Mouse (Mus musculus) heart, adult 8-10 months (tissue): ENCODE results near the gene Cox7a1. TPM values are rescaled to one million over a fixed set of nuclear protein-coding genes. Genes with fewer than 3 reads are reported as not detected.
"Not testable (repeated sequence)": the region's sequence is repeated elsewhere in the genome, so short reads cannot be mapped to it uniquely, and the experiment has no call there.

Source experiments
- DNase-seq: peaks from one replicate; pipeline ENCODE4 v3.0.0; 2022; ENCODE audit warnings: low spot score
- total RNA-seq, 4 experiments: library from RNA; stranded (reverse); gene quantifications; 2 replicates each; pipeline ENCODE4 v1.2.4; 2022

Cox7a1 gene
- total RNA-seq, 4 experiments from 2014 or later: 3,196 to 3,318 (median 3,289) TPM

GRCm38 (mm10) chr7:30193013-30193412 is 9.1 kb downstream of the Cox7a1 start:
- no peak for DNase-seq

DNA sequence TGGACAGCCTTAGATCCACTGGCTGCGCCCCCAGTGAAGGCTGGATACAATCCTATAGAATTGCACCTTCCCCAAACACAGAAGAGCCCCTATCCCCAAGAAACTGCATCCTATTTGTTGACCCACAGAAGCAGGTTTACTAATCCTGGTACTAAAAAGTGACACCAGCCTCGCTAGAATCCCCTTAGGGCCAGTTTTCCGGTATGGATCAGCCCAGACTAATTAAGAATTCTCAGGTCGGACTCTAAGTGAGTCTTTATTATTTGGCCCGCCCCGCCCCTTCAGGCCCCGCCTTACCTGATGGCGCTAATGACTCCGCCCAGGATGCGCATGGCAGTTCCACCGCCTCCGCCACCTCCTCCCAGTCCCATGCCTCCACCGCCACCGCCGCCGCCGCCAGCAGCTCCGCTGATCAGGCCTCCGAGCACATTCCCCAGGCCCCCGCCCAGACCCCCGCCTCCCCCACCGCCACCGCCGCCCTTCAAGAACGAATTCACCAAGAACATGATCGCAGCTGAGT is 9.7 kb downstream of the Cox7a1 start:
- peak; percentile 84 for DNase-seq

DNA sequence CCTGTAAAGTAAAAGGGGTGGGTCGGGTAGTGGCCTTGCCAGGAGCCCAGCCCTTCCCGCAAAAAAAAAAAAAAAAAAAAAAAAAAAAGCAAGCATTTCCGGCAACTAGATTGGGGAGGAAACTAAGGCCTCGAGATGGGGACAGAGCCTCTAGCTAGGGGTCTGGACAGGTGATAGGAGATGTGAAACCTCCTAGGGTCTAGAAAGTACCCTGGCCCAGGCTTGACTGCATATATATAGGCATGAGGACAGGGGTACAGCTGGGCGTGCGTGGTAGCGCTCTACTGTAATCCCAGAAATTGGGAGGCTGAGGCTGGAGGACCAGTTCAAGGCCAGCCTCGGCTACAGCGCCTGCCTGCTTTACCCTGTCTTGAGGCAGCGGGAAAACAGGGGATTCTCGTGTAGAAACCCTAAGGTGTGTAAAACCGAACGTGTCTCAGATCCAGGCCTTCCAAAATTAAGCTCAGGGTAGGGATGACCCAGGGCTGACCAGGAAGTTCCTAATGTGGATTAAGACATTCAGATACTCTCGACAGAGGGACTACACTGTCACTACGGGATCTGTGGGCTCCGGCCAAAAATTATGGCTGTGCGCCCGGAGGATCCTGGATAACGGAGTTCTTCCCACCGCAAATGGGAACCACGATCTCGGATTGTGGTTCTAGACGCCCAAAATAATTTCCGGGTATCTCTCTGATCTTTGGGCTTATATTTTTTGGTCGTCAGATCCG is 10.3 kb downstream of the Cox7a1 start:
- peak; percentile 58 for DNase-seq

- peak; percentile 94 for DNase-seq
These were observed 10.9 kb downstream of the Cox7a1 start for GRCm38 (mm10) chr7:30194884-30195283.

- DNase-seq: no peak
These were observed 11.5 kb downstream of the Cox7a1 start for GRCm38 (mm10) chr7:30195461-30195860.

DNA sequence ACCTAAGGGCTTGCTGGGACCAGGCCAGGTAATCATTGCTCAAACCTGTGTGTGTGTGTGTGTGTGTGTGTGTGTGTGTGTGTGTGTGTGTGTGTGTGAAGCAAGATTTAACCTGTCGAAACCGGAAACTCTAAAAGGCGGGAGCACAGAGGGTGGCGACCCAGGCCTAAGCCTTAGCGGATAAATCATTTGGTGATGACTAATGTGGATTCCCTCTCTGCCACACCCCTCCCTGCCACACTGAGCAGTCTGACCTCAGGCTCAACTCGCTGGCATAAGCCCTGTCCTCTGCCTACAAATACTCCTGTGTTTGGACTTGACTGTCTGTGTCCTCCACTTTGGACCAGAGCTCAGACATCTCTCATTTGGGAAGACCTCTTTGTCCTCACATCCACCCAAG is 12.2 kb downstream of the Cox7a1 start:
- no peak for DNase-seq

- DNase-seq: no peak
These were observed 13.7 kb downstream of the Cox7a1 start for GRCm38 (mm10) chr7:30197592-30198129.

- DNase-seq: peak; percentile 74
These were observed 14.6 kb downstream of the Cox7a1 start, which contains the start of gene Capns1 for GRCm38 (mm10) chr7:30198481-30198971. Gene Capns1 (minus strand): TSS chr7:30198811.

- no peak for DNase-seq
These were observed 15.7 kb downstream of the Cox7a1 start for GRCm38 (mm10) chr7:30199498-30200139.

DNA sequence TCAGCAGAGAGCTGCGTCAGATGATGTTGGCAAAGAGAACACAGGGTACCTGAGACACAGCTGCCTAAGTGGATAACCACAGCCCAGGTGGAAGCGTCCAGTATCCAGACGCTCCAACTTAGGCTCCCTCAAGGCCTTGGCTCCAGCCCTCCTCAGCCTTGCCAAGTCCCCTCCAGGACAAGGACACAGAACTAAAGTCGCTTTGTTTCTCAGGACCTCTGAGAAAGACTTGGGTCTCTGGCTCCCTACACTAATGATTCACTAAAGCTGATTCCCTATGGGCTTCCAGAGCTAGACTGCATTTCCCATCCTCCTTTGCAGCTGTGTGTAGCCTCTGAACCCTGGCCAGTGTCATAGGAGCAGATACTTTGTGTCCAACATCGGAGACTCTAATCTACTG is 16.3 kb downstream of the Cox7a1 start:
- DNase-seq: no peak

DNA sequence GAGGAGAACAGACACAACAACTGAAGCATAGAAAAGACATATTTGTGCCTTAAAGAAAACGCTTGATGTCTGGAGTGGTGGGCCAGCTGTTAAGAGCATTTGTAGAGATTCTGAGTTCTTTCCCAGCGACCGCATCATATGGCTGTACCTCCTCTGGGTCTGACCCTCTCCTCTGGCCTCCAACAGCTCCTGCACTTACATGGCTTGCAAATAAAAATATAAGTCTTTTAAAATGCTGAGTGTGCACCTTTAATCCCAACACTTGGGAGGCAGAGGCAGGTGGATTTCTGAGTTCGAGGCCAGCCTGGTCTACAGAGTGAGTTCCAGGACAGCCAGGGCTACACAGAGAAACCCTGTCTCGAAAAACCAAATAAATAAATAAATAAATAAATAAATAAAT is 16.7 kb downstream of the Cox7a1 start:
- not testable (repeated sequence) for DNase-seq

- peak; percentile 79 for DNase-seq
These were observed 19.1 kb downstream of the Cox7a1 start for GRCm38 (mm10) chr7:30202895-30203690.

DNA sequence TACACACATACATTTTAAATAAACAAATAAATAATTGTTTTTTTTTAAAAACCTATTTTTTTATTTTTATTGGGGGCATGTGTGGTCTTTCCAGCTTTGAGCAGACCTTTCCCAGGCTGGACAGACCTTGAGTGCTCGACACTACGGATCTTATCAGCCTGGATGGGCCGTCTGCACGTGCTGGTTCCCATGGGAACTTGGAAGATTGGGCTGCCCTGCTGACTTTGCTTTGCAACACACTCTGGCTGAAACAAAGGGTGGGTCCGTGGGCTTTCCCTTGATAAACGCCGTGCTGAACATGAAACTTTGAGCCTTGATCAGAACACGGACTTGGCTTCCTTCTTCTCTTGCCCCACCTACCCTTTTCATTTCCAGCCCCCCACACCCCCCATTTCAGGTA is 20.4 kb downstream of the Cox7a1 start:
- DNase-seq: no peak

DNA sequence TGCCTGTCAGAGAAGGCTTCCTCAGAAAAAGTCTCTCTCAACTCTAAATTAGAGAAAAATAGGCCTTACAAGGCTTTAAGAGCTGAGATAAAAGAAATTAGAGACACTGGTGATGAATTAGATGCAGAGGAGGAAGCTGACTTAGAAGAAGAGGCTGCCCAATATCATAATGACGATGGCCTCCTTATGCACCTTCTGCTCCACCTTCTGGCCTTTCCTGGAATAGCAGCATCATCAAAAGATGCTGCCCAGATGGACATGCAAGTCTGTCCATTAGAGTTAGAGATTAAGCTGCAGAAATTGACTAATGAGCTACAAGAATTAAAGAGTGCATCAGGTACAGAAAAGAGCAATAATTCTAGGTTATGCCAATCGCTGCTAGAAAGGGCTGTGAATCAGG is 21.4 kb downstream of the Cox7a1 start:
- peak; percentile 76 for DNase-seq

- not testable (repeated sequence) for DNase-seq
These were observed 22.4 kb downstream of the Cox7a1 start for GRCm38 (mm10) chr7:30206364-30206763.

DNA sequence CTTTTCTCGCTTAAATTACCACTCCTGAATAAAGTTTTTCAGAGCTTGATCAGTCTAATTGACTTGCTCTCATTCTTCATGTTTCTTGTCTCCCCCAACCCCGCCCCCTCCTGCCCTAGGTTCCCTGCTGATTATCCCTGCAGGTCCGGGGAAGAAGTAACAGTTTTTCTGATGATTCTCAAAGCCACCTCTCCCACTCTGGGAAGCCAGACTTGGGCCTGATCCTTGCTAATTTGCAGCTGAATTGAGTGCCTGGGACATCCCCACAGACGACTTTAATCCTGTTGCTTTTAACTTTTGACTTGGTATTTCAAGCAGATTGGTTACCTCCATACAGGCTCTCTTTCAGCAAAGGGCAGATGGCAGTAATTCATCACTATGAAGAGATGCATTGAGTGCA is 27.1 kb downstream of the Cox7a1 start:
- DNase-seq: no peak

DNA sequence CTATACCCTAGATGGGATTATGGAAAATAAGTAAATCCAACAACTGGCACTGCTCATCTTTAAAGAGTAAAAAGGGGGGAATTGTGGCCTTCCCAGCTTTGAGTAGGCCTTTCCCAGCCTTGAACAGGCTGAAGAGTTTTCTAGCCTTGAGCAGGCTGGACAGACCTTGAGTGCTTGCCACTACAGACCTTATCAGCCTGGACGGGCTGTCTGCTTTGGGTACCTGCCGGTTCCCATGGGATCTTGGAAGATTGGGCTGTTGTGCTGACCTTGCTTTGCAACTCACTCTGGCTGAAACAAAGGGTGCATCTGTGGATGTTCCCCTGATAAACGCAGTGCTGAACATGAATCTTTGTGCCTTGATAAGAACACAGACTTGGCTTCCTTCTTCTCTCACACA is 29.9 kb downstream of the Cox7a1 start:
- DNase-seq: no peak

GRCm38 (mm10) chr7:30215875-30216274 is 31.9 kb downstream of the Cox7a1 start:
- no peak for DNase-seq

- DNase-seq: peak; percentile 76
These were observed 32.8 kb downstream of the Cox7a1 start for GRCm38 (mm10) chr7:30216723-30217151.

GRCm38 (mm10) chr7:30217277-30217676 is 33.3 kb downstream of the Cox7a1 start:
- no peak for DNase-seq

GRCm38 (mm10) chr7:30219293-30220007 is 35.5 kb downstream of the Cox7a1 start:
- DNase-seq: peak; percentile 35
